Mouse (Mus musculus) G1E (cell line): Measurements from ENCODE around the gene Smg6.

Experiments
- CTCF ChIP-seq: IDR thresholded peaks from 2 replicates; pipeline ENCODE4 v1.5.1; 2012; ENCODE audit warnings: low read depth, low read length, inconsistent platforms, mixed read lengths
- GATA1 ChIP-seq: IDR thresholded peaks from 2 replicates; pipeline ENCODE4 v1.6.1; 2012; ENCODE audit warnings: borderline replicate concordance, low read length, inconsistent platforms, mixed read lengths
- GATA2 ChIP-seq: IDR thresholded peaks from 2 replicates; pipeline ENCODE4 v1.6.1; 2012; ENCODE audit warnings: low read depth, low read length, inconsistent platforms, borderline replicate concordance
- POLR2AphosphoS5 ChIP-seq: IDR thresholded peaks from 2 replicates; pipeline ENCODE4 v1.6.1; 2012; ENCODE audit warnings: low read depth, low read length, inconsistent platforms; ENCODE audit not compliant: insufficient replicate concordance
- TAL1 ChIP-seq: conservative IDR thresholded peaks from 2 replicates; pipeline ENCODE4 v1.6.1; 2012; ENCODE audit warnings: low read depth, low read length, inconsistent platforms, mixed read lengths

DNA sequence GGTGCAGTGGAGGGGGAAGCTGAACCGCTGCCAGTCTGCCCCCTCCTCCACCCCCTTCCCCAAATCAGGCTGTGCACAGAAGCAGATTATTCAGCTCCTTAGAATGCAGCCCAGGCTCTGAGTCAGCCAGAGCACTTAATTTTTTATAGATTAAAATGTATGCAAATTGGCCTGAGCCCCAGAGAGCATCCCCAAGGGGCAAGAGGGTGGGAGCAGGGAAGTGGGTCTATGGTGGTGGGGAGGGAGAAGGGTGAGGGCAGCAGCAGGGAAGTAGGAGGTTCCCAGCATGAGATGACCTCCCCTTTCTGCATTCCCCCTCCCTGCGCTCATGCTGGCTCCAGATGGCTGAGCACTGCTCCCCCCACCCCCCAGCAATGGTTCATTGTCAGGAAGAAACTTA lies 259.4 kb downstream of the Smg6 start:
- TF ChIP-seq GATA1 (no peak), TAL1 (no peak), CTCF (no peak), POLR2AphosphoS5 (no peak), GATA2 (no peak)
